Mouse (Mus musculus) cerebellum, adult 11 months (tissue): ENCODE data around the gene Fam122b.

Experiments
- DNase-seq: peaks from one replicate; pipeline ENCODE4 v3.0.0; 2022

The Fam122b gene

GRCm38 (mm10) chrX:53196392-53196791 lies 73.2 kb downstream of the Fam122b start:
- no peak for DNase-seq
